Mouse (Mus musculus) erythroblast, embryonic 14.5 days (primary cell): ENCODE data around the gene Macrod2.

Source experiments
- GATA1 ChIP-seq: IDR thresholded peaks from 2 replicates; pipeline ENCODE4 v1.6.1; 2012; ENCODE audit warnings: low read length, inconsistent platforms, mixed read lengths
- TAL1 ChIP-seq: IDR thresholded peaks from 3 replicates; pipeline ENCODE4 v1.6.1; 2012; ENCODE audit warnings: low read length, inconsistent platforms, mixed read lengths

- TF ChIP-seq GATA1 (no peak), TAL1 (no peak)
These were observed 928.9 kb downstream of the Macrod2 start for GRCm38 (mm10) chr2:141323956-141324460.
